Mouse (Mus musculus): ENCODE measurements at regions not wholly inside any gene's neighbourhood (a gene's known extent, or its start where the extent isn't known, plus 50 kb on each side); places are given as distances from the start of the nearest gene placed in this dataset.
A peak's percentile ranks its signal among the peaks of the same experiment; 100 is the strongest.

GRCm38 (mm10) chr8:40132662-40133257 is 542.1 kb upstream of the Adam24 start:
- TF ChIP-seq CHD2 (IDR thresholded peaks at IDR 0.05; ENCODE audit: low read depth, low read length) (no peak), ZNF384 (IDR thresholded peaks at IDR 0.05; ENCODE audit: low read depth, low read length) (no peak), ZC3H11A (IDR thresholded peaks at IDR 0.05; ENCODE audit: borderline replicate concordance, low read depth, low read length) (peak; percentile 80)

Data from ES-E14 (cell line).